Mouse (Mus musculus) E14TG2a.4 (cell line): Measurements from ENCODE around the gene Ppp1r37.

Experiments used
- CTCF ChIP-seq: conservative IDR thresholded peaks from 2 replicates; pipeline ENCODE4 v1.5.1; 2014; ENCODE audit warnings: low read length
- NANOG ChIP-seq: IDR thresholded peaks from 2 replicates; pipeline ENCODE4 v1.6.1; 2014; ENCODE audit warnings: borderline replicate concordance, low read length, mixed read lengths
- POU5F1 ChIP-seq: IDR thresholded peaks from 2 replicates; pipeline ENCODE4 v1.6.1; 2014; ENCODE audit warnings: low read length, borderline replicate concordance

DNA sequence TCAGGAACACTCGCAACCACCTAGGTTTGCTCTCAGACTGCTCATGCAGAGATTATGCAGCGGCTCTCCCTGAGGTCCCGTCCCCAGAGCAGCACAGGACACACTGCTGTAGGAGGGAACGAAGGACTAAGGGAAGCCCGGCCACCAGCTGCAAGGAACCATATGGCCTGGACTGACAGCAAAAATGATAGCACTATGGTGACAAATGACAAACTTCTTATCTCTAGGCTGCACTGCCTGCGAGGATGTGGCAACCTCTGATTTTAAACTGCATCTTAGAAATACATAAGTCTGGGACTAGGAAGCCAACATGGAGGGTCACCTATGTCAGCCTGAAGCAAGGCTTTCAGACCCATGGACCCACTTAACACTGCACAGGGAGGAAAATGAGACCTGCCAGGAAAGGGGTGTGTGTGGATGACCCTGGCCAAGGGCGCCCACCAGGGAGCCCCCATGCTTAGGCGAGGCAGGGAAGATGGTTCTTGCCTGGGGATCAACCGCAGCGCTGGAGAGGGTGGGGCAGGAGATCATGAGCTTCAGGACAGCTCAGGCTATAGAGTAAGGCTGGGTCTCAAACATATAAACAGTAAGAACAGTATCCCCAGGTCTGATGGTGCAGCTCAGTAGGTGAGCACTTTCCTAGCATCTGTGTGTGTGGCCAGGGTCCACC is 30.3 kb upstream of the Ppp1r37 start:
- TF ChIP-seq CTCF (no peak), POU5F1 (no peak), NANOG (no peak)
